Mouse (Mus musculus): ENCODE results near the gene Mthfd1.
A peak's percentile ranks its signal among the peaks of the same experiment; 100 is the strongest.

Gene Mthfd1

GRCm38 (mm10) chr12:76304199-76304598 is 49.1 kb downstream of the Mthfd1 start:
- DNase-seq (ENCODE audit: low spot score): no peak

GRCm38 (mm10) chr12:76305107-76305506 is 50.0 kb downstream of the Mthfd1 start:
- no peak for DNase-seq (ENCODE audit: low spot score)

- no peak for DNase-seq (ENCODE audit: low spot score)
These were observed 51.9 kb downstream of the Mthfd1 start for GRCm38 (mm10) chr12:76306852-76307561.

GRCm38 (mm10) chr12:76307964-76308363 is 52.9 kb downstream of the Mthfd1 start:
- no peak for DNase-seq (ENCODE audit: low spot score)

- no peak for DNase-seq (ENCODE audit: low spot score)
These were observed 53.3 kb downstream of the Mthfd1 start for GRCm38 (mm10) chr12:76308436-76308835.

GRCm38 (mm10) chr12:76310007-76310406 is 54.9 kb downstream of the Mthfd1 start:
- no peak for DNase-seq (ENCODE audit: low spot score)

- no peak for DNase-seq (ENCODE audit: low spot score)
These were observed 55.5 kb downstream of the Mthfd1 start for GRCm38 (mm10) chr12:76310633-76311032.

- DNase-seq (ENCODE audit: low spot score): no peak
These were observed 56.1 kb downstream of the Mthfd1 start for GRCm38 (mm10) chr12:76311227-76311626.

GRCm38 (mm10) chr12:76311951-76312350 is 56.9 kb downstream of the Mthfd1 start:
- no peak for DNase-seq (ENCODE audit: low spot score)

GRCm38 (mm10) chr12:76318282-76319212 is 63.4 kb downstream of the Mthfd1 start:
- DNase-seq (ENCODE audit: low spot score): no peak

- peak; percentile 81 for DNase-seq (ENCODE audit: low spot score)
These were observed 69.8 kb downstream of the Mthfd1 start, which contains the start of gene Akap5 for GRCm38 (mm10) chr12:76324679-76325431. Akap5 (plus strand) TSS chr12:76324891.

- no peak for DNase-seq (ENCODE audit: low spot score)
These were observed 71.5 kb downstream of the Mthfd1 start for GRCm38 (mm10) chr12:76326437-76327220.

- no peak for DNase-seq (ENCODE audit: low spot score)
These were observed 73.7 kb downstream of the Mthfd1 start for GRCm38 (mm10) chr12:76328567-76329354.

GRCm38 (mm10) chr12:76333688-76334087 is 78.6 kb downstream of the Mthfd1 start:
- DNase-seq (ENCODE audit: low spot score): no peak

GRCm38 (mm10) chr12:76335641-76336040 is 80.5 kb downstream of the Mthfd1 start:
- DNase-seq (ENCODE audit: low spot score): no peak

GRCm38 (mm10) chr12:76336111-76336965 is 81.2 kb downstream of the Mthfd1 start:
- no peak for DNase-seq (ENCODE audit: low spot score)

- peak; percentile 71 for DNase-seq (ENCODE audit: low spot score)
These were observed 86.0 kb downstream of the Mthfd1 start for GRCm38 (mm10) chr12:76341080-76341479.

GRCm38 (mm10) chr12:76345759-76346455 is 90.8 kb downstream of the Mthfd1 start:
- DNase-seq (ENCODE audit: low spot score): no peak

GRCm38 (mm10) chr12:76349680-76350220 is 94.7 kb downstream of the Mthfd1 start:
- no peak for DNase-seq (ENCODE audit: low spot score)

Measured in testis, postnatal 10 days (tissue).